Mouse (Mus musculus): ENCODE data around the gene Rps6kb1.

Rps6kb1 gene

GRCm38 (mm10) chr11:86544639-86545299 lies at the start of gene Rps6kb1, which contains the start of gene Tubd1:
Rps6kb1 (minus strand) TSS chr11:86544805.
Tubd1 (plus strand) TSS chr11:86544991.
- peak; percentile 99 for DNase-seq (ENCODE audit: low read depth)

GRCm38 (mm10) chr11:86593443-86593842 lies 48.8 kb upstream of the Rps6kb1 start:
- DNase-seq (ENCODE audit: low read depth) = no peak

- no peak for DNase-seq (ENCODE audit: low read depth)
Observed at GRCm38 (mm10) chr11:86592993-86593392, 48.4 kb upstream of the Rps6kb1 start.

- DNase-seq (ENCODE audit: low read depth) = no peak
Observed at GRCm38 (mm10) chr11:86591931-86592616, 47.5 kb upstream of the Rps6kb1 start.

GRCm38 (mm10) chr11:86591301-86591845 lies 46.8 kb upstream of the Rps6kb1 start:
- DNase-seq (ENCODE audit: low read depth) = no peak

GRCm38 (mm10) chr11:86590579-86590978 lies 46.0 kb upstream of the Rps6kb1 start:
- no peak for DNase-seq (ENCODE audit: low read depth)

- DNase-seq (ENCODE audit: low read depth) = no peak
Observed at GRCm38 (mm10) chr11:86590066-86590465, 45.5 kb upstream of the Rps6kb1 start.

GRCm38 (mm10) chr11:86588583-86589298 lies 44.1 kb upstream of the Rps6kb1 start:
- DNase-seq (ENCODE audit: low read depth) = no peak

- no peak for DNase-seq (ENCODE audit: low read depth)
Observed at GRCm38 (mm10) chr11:86587830-86588229, 43.2 kb upstream of the Rps6kb1 start.

GRCm38 (mm10) chr11:86586868-86587792 lies 42.5 kb upstream of the Rps6kb1 start:
- DNase-seq (ENCODE audit: low read depth) = peak; percentile 90

GRCm38 (mm10) chr11:86586177-86586867 lies 41.7 kb upstream of the Rps6kb1 start:
- DNase-seq (ENCODE audit: low read depth) = no peak

GRCm38 (mm10) chr11:86585598-86585984 lies 41.0 kb upstream of the Rps6kb1 start:
- DNase-seq (ENCODE audit: low read depth) = no peak

- no peak for DNase-seq (ENCODE audit: low read depth)
Observed at GRCm38 (mm10) chr11:86584898-86585597, 40.4 kb upstream of the Rps6kb1 start.

- no peak for DNase-seq (ENCODE audit: low read depth)
Observed at GRCm38 (mm10) chr11:86583990-86584897, 39.6 kb upstream of the Rps6kb1 start.

- DNase-seq (ENCODE audit: low read depth) = no peak
Observed at GRCm38 (mm10) chr11:86583313-86583825, 38.8 kb upstream of the Rps6kb1 start.

- DNase-seq (ENCODE audit: low read depth) = no peak
Observed at GRCm38 (mm10) chr11:86582543-86583260, 38.1 kb upstream of the Rps6kb1 start.

GRCm38 (mm10) chr11:86581943-86582542 lies 37.4 kb upstream of the Rps6kb1 start:
- DNase-seq (ENCODE audit: low read depth) = no peak

GRCm38 (mm10) chr11:86581250-86581753 lies 36.7 kb upstream of the Rps6kb1 start:
- DNase-seq (ENCODE audit: low read depth) = peak; percentile 77

Measured in c-Kit-positive CD71-positive TER-119-negative erythroid progenitor cells, embryonic 14.5 days (primary cell).